Mouse (Mus musculus) midbrain, postnatal 0 days (tissue): ENCODE measurements at regions not wholly inside any gene's neighbourhood (a gene's known extent, or its start where the extent isn't known, plus 50 kb on each side); places are given as distances from the start of the nearest gene placed in this dataset.

Experiments used
- ATAC-seq: fragments of 200-750 bp; cut with Nextera tagmentation; 2 replicates; pipeline ENCODE4 v1.8.0; 2017; ENCODE audit warnings: moderate number of reproducible peaks, mild to moderate bottlenecking, moderate TSS enrichment, moderate library complexity; ENCODE audit not compliant: low FRiP score
- DNase-seq: peaks from one replicate; pipeline ENCODE4 v3.0.0-alpha.2; 2015; ENCODE audit warnings: low spot score
- H3K27ac ChIP-seq: fragments of 300-500 bp; sonication (generic); 2 replicates; pipeline ENCODE4 v1.5.1; 2014; ENCODE audit warnings: low read depth, mild to moderate bottlenecking, low read length, mixed read lengths
- H3K27me3 ChIP-seq: fragments of 300-500 bp; sonication (generic); 2 replicates; pipeline ENCODE4 v1.6.1; 2014; ENCODE audit warnings: low read length, control low read depth, mixed read lengths; ENCODE audit not compliant: insufficient read depth
- H3K36me3 ChIP-seq: fragments of 300-500 bp; sonication (generic); 2 replicates; pipeline ENCODE4 v1.6.1; 2014; ENCODE audit warnings: low read length, control low read depth, mixed read lengths; ENCODE audit not compliant: insufficient read depth
- H3K4me1 ChIP-seq: fragments of 300-500 bp; sonication (generic); 2 replicates; pipeline ENCODE4 v1.6.1; 2014; ENCODE audit warnings: mild to moderate bottlenecking, control low read depth, antibody characterized with exemption, low read length, mixed read lengths; ENCODE audit not compliant: insufficient read depth
- H3K4me2 ChIP-seq: fragments of 300-500 bp; sonication (generic); 2 replicates; pipeline ENCODE4 v1.6.1; 2014; ENCODE audit warnings: low read depth, mild to moderate bottlenecking, low read length, mixed read lengths; ENCODE audit not compliant: poor library complexity, severe bottlenecking
- H3K4me3 ChIP-seq: fragments of 300-500 bp; sonication (generic); 2 replicates; pipeline ENCODE4 v1.5.1; 2014; ENCODE audit warnings: low read depth, mild to moderate bottlenecking, low read length, moderate library complexity
- H3K9ac ChIP-seq: fragments of 300-500 bp; sonication (generic); replicated peaks from 2 replicates; pipeline ENCODE4 v1.6.1; 2014; ENCODE audit warnings: mild to moderate bottlenecking, low read length, moderate library complexity, mixed read lengths; ENCODE audit not compliant: poor library complexity, severe bottlenecking
- H3K9me3 ChIP-seq: fragments of 300-500 bp; sonication (generic); 2 replicates; pipeline ENCODE4 v1.6.1; 2016; ENCODE audit warnings: low read length, control low read depth
- CTCF ChIP-seq: IDR thresholded peaks from 2 replicates; pipeline ENCODE4 v1.5.1; 2016; ENCODE audit warnings: antibody characterized with exemption, mild to moderate bottlenecking
- WGBS: fragments of 180-500 bp; shearing (Covaris S2); extraction: QIAGEN DNeasy Blood & Tissue Kit; methylation state at CpG from one replicate; pipeline ENCODE4 v1.1.7; 2014; 5-methylcytosine and 5-hydroxymethylcytosine counted together

DNA sequence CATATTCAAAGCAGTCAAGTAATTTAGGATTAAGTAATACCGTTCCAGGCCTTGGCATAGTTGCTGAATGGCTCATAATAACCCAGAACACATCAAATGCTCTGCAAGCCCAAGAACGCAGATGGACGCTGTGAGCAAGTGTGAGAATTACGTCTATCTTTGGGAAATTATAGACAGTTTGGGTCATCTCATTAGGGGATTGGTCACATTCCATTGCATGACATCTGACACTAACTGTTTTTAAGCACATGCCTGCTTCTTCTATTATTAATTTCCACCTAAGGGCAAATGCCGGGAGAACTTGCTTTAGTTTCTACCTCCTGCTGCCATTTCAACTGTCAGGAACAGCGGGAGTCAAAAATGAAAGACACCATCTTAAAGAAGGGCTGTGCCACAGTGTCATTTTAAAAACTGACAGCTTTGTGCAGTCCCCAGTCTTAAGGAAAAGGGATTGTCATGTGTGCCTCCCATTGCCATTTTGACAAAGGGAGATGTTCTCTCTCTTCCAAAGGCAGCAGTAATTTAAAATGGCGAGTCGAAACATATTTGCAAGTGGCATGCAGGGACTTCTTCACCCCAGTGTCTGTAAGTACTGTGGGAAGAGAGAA is 64.7 kb upstream of the Aga start:
- Histone ChIP-seq H3K27me3 (no peaks in the 10 kb centered on the region), H3K4me3 (no peak overlapping the region), H3K27ac (no peak overlapping the region), H3K4me1 (no peaks in the 10 kb centered on the region), H3K9ac (no peak overlapping the region), H3K36me3 (no peaks in the 10 kb centered on the region), H3K4me2 (no peak overlapping the region), H3K9me3 (no peaks in the 10 kb centered on the region)
- no peak for TF ChIP-seq CTCF
- WGBS = 23% methylated on average over 8 of the region's 8 CpGs
- DNase-seq (no peak), ATAC-seq (no peak)
